Mouse (Mus musculus): ENCODE data around the gene Psmb7. TPM values are rescaled to one million over a fixed set of nuclear protein-coding genes. Genes with fewer than 3 reads are reported as not detected.

The Psmb7 gene
- total and polyA plus RNA-seq, 2 experiments, result 99.4 to 219 TPM

GRCm38 (mm10) chr2:38630574-38630973 is 13.3 kb downstream of the Psmb7 start:
- Histone ChIP-seq H3K27me3 (ENCODE audit: control insufficient read depth, insufficient read depth, low read length) (no peaks in the 10 kb centered on the region), H3K36me3 (ENCODE audit: control insufficient read depth, insufficient read depth, low read length) (peaks cover 60% of the 10 kb centered on the region), H3K27ac (replicated peaks; ENCODE audit: insufficient read depth, low read depth, low read length) (no peak overlapping the region), H3K9ac (ENCODE audit: low read depth, low read length) (no peak overlapping the region), H3K4me3 (ENCODE audit: insufficient read depth, low read depth, low read length) (no peak overlapping the region), H3K79me2 (ENCODE audit: control insufficient read depth, insufficient read depth, low read length) (peaks cover 12% of the 10 kb centered on the region; the same call in 1 of the 2 replicates), H3K4me1 (ENCODE audit: control insufficient read depth, insufficient read depth, low read length) (0 out of 2 replicates have a peak, but pooled peaks cover 2% of the 10 kb centered on the region)
- no peak for TF ChIP-seq POLR2A (IDR thresholded peaks at IDR 0.05; ENCODE audit: extremely low read depth, insufficient read depth, low read length)
- TF ChIP-seq CTCF (IDR thresholded peaks at IDR 0.05; ENCODE audit: low read depth, low read length), result no peak
- no peak for DNase-seq (ENCODE audit: extremely low read depth, low read depth, low spot score)
- WGBS, result 87% methylated on average over 2 of the region's 2 CpGs

GRCm38 (mm10) chr2:38629451-38629850 is 14.4 kb downstream of the Psmb7 start:
- H3K9ac ChIP-seq (ENCODE audit: low read depth, low read length), result no peak overlapping the region
- peaks cover 51% of the 10 kb centered on the region for H3K36me3 ChIP-seq (ENCODE audit: control insufficient read depth, insufficient read depth, low read length)
- no peak overlapping the region for H3K4me3 ChIP-seq (ENCODE audit: insufficient read depth, low read depth, low read length)
- 100% methylated on average over 3 of the region's 3 CpGs for WGBS
- H3K27me3 ChIP-seq (ENCODE audit: control insufficient read depth, insufficient read depth, low read length), result no peaks in the 10 kb centered on the region
- H3K27ac ChIP-seq (replicated peaks; ENCODE audit: insufficient read depth, low read depth, low read length), result no peak overlapping the region
- H3K4me1 ChIP-seq (ENCODE audit: control insufficient read depth, insufficient read depth, low read length), result peaks cover 7% of the 10 kb centered on the region; the same call in 1 of the 2 replicates
- no peak for DNase-seq (ENCODE audit: extremely low read depth, low read depth, low spot score)
- TF ChIP-seq CTCF (IDR thresholded peaks at IDR 0.05; ENCODE audit: low read depth, low read length) (no peak), POLR2A (IDR thresholded peaks at IDR 0.05; ENCODE audit: extremely low read depth, insufficient read depth, low read length) (no peak)
- peaks cover 9% of the 10 kb centered on the region; the same call in 1 of the 2 replicates for H3K79me2 ChIP-seq (ENCODE audit: control insufficient read depth, insufficient read depth, low read length)

- no peak overlapping the region for H3K9ac ChIP-seq (ENCODE audit: low read depth, low read length)
- peaks cover 6% of the 10 kb centered on the region; the same call in 1 of the 2 replicates for H3K79me2 ChIP-seq (ENCODE audit: control insufficient read depth, insufficient read depth, low read length)
- DNase-seq (ENCODE audit: extremely low read depth, low read depth, low spot score), result no peak
- 80% methylated on average over 4 of the region's 4 CpGs for WGBS
- H3K36me3 ChIP-seq (ENCODE audit: control insufficient read depth, insufficient read depth, low read length), result peaks cover 45% of the 10 kb centered on the region
- H3K4me3 ChIP-seq (ENCODE audit: insufficient read depth, low read depth, low read length), result no peak overlapping the region
- H3K27me3 ChIP-seq (ENCODE audit: control insufficient read depth, insufficient read depth, low read length), result no peaks in the 10 kb centered on the region
- no peak overlapping the region for H3K27ac ChIP-seq (replicated peaks; ENCODE audit: insufficient read depth, low read depth, low read length)
- TF ChIP-seq POLR2A (IDR thresholded peaks at IDR 0.05; ENCODE audit: extremely low read depth, insufficient read depth, low read length), result no peak
- TF ChIP-seq CTCF (IDR thresholded peaks at IDR 0.05; ENCODE audit: low read depth, low read length), result no peak
- H3K4me1 ChIP-seq (ENCODE audit: control insufficient read depth, insufficient read depth, low read length), result peaks cover 10% of the 10 kb centered on the region
Measured at GRCm38 (mm10) chr2:38628801-38629200, 15.1 kb downstream of the Psmb7 start.

- peaks cover 18% of the 10 kb centered on the region for H3K4me1 ChIP-seq (ENCODE audit: control insufficient read depth, insufficient read depth, low read length)
- no peaks in the 10 kb centered on the region for H3K27me3 ChIP-seq (ENCODE audit: control insufficient read depth, insufficient read depth, low read length)
- peak overlapping the region; percentile 79 for H3K27ac ChIP-seq (replicated peaks; ENCODE audit: insufficient read depth, low read depth, low read length)
- no peak overlapping the region for H3K9ac ChIP-seq (ENCODE audit: low read depth, low read length)
- peak; percentile 79 for DNase-seq (ENCODE audit: extremely low read depth, low read depth, low spot score)
- WGBS, result 17% methylated on average over 8 of the region's 8 CpGs
- no peak for TF ChIP-seq CTCF (IDR thresholded peaks at IDR 0.05; ENCODE audit: low read depth, low read length)
- no peak for TF ChIP-seq POLR2A (IDR thresholded peaks at IDR 0.05; ENCODE audit: extremely low read depth, insufficient read depth, low read length)
- H3K4me3 ChIP-seq (ENCODE audit: insufficient read depth, low read depth, low read length), result no peak overlapping the region
- H3K79me2 ChIP-seq (ENCODE audit: control insufficient read depth, insufficient read depth, low read length), result peaks cover 17% of the 10 kb centered on the region; the same call in 1 of the 2 replicates
- H3K36me3 ChIP-seq (ENCODE audit: control insufficient read depth, insufficient read depth, low read length), result peaks cover 9% of the 10 kb centered on the region; the same call in 1 of the 2 replicates
Measured at GRCm38 (mm10) chr2:38623821-38624590, 19.9 kb downstream of the Psmb7 start.

- peaks cover 5% of the 10 kb centered on the region; the same call in 1 of the 2 replicates for H3K36me3 ChIP-seq (ENCODE audit: control insufficient read depth, insufficient read depth, low read length)
- peak overlapping the region; percentile 79 for H3K27ac ChIP-seq (replicated peaks; ENCODE audit: insufficient read depth, low read depth, low read length)
- H3K9ac ChIP-seq (ENCODE audit: low read depth, low read length), result no peak overlapping the region
- TF ChIP-seq POLR2A (IDR thresholded peaks at IDR 0.05; ENCODE audit: extremely low read depth, insufficient read depth, low read length), result no peak
- no peak for TF ChIP-seq CTCF (IDR thresholded peaks at IDR 0.05; ENCODE audit: low read depth, low read length)
- H3K4me3 ChIP-seq (ENCODE audit: insufficient read depth, low read depth, low read length), result no peak overlapping the region
- no peaks in the 10 kb centered on the region for H3K27me3 ChIP-seq (ENCODE audit: control insufficient read depth, insufficient read depth, low read length)
- H3K4me1 ChIP-seq (ENCODE audit: control insufficient read depth, insufficient read depth, low read length), result peaks cover 18% of the 10 kb centered on the region
- 22% methylated on average over 3 of the region's 3 CpGs for WGBS
- DNase-seq (ENCODE audit: extremely low read depth, low read depth, low spot score), result no peak
- peaks cover 17% of the 10 kb centered on the region; the same call in 1 of the 2 replicates for H3K79me2 ChIP-seq (ENCODE audit: control insufficient read depth, insufficient read depth, low read length)
Measured at GRCm38 (mm10) chr2:38623411-38623810, 20.5 kb downstream of the Psmb7 start.

GRCm38 (mm10) chr2:38621610-38622021 is 22.3 kb downstream of the Psmb7 start:
- Histone ChIP-seq H3K79me2 (ENCODE audit: control insufficient read depth, insufficient read depth, low read length) (peaks cover 22% of the 10 kb centered on the region; the same call in 1 of the 2 replicates), H3K36me3 (ENCODE audit: control insufficient read depth, insufficient read depth, low read length) (peaks cover 5% of the 10 kb centered on the region; the same call in 1 of the 2 replicates), H3K9ac (ENCODE audit: low read depth, low read length) (no peak overlapping the region), H3K4me3 (ENCODE audit: insufficient read depth, low read depth, low read length) (no peak overlapping the region), H3K27ac (replicated peaks; ENCODE audit: insufficient read depth, low read depth, low read length) (no peak overlapping the region), H3K27me3 (ENCODE audit: control insufficient read depth, insufficient read depth, low read length) (no peaks in the 10 kb centered on the region), H3K4me1 (ENCODE audit: control insufficient read depth, insufficient read depth, low read length) (peaks cover 20% of the 10 kb centered on the region)
- WGBS, result 74% methylated on average over 6 of the region's 6 CpGs
- DNase-seq (ENCODE audit: extremely low read depth, low read depth, low spot score), result no peak
- peak; percentile 38 for TF ChIP-seq CTCF (IDR thresholded peaks at IDR 0.05; ENCODE audit: low read depth, low read length)
- no peak for TF ChIP-seq POLR2A (IDR thresholded peaks at IDR 0.05; ENCODE audit: extremely low read depth, insufficient read depth, low read length)
